Mouse (Mus musculus) cerebellum, adult 2 months (tissue): ENCODE data around the gene Ier5.

Experiments used
- CTCF ChIP-seq: fragments of 200-500 bp; IDR thresholded peaks from 2 replicates; pipeline ENCODE4 v1.5.1; 2011; ENCODE audit warnings: low read depth, mild to moderate bottlenecking, control low read depth, low read length, moderate library complexity, borderline replicate concordance; ENCODE audit not compliant: insufficient read depth
- POLR2A ChIP-seq: fragments of 200-500 bp; IDR thresholded peaks from 2 replicates; pipeline ENCODE4 v1.6.1; 2011; ENCODE audit warnings: low read length, control low read depth, borderline replicate concordance; ENCODE audit not compliant: insufficient read depth

DNA sequence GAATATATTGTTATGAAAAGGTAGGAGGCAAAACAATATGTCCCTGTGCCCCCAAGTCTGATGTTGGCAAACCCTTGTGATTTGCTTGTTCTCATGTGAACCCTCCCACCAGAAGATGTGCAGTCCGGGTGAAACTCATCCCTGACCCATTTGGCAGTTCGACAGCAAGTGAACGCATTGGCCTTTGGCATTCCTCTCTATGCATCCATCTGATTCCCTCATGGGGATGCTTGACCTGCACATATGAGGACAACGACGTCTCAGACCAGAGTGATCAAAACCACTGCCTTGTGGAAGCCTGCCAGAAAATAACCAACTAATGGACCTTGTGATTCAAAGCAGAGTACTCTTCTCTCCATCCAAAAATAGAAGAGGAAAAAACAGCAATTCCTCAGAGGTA is 27.3 kb upstream of the Ier5 start:
- TF ChIP-seq CTCF: no peak
- no peak for TF ChIP-seq POLR2A
